Mouse (Mus musculus) kidney, adult 2 months (tissue): ENCODE results near the gene Cand2.

Source experiments
- CTCF ChIP-seq: fragments of 200-500 bp; conservative IDR thresholded peaks from 2 replicates; pipeline ENCODE4 v1.5.1; 2011; ENCODE audit warnings: low read depth, mild to moderate bottlenecking, control low read depth, low read length, moderate library complexity, mixed read lengths; ENCODE audit not compliant: insufficient read depth, insufficient read length
- POLR2A ChIP-seq: fragments of 200-500 bp; IDR thresholded peaks from one replicate; pipeline ENCODE4 v1.6.1; 2011; ENCODE audit warnings: low read depth, low read length, control low read depth

DNA sequence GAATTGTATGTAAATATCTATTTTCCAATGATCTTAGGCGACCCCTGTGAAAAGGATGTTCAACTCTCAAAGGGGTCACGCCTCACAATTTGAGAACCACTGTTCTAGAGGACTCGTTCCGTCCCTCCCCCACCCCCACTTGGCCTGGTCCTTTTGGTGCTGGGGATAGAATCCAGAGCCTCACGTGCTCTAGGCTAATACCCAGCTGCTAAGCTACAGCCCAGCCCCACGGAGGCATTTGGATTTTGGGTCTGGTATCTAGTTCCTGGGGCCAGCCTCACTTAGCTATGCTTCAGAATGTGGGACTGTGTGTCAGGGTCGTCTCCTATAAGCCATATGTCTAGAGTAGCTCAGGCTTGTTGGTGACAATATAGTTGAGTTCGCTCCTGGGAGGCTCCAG, 37.3 kb downstream of the Cand2 start:
- TF ChIP-seq CTCF, result no peak
- no peak for TF ChIP-seq POLR2A
